Mouse (Mus musculus): Measurements from ENCODE around the gene Hacl1. TPM values are rescaled to one million over a fixed set of nuclear protein-coding genes. Genes with fewer than 3 reads are reported as not detected.

Hacl1 gene
- 5.2 and 13.0 TPM in 2 replicates for total RNA-seq (2014; fragmentation: Nextera tagmentation)
- total RNA-seq (2017) = 15.4 and 29.6 TPM in 2 replicates

DNA sequence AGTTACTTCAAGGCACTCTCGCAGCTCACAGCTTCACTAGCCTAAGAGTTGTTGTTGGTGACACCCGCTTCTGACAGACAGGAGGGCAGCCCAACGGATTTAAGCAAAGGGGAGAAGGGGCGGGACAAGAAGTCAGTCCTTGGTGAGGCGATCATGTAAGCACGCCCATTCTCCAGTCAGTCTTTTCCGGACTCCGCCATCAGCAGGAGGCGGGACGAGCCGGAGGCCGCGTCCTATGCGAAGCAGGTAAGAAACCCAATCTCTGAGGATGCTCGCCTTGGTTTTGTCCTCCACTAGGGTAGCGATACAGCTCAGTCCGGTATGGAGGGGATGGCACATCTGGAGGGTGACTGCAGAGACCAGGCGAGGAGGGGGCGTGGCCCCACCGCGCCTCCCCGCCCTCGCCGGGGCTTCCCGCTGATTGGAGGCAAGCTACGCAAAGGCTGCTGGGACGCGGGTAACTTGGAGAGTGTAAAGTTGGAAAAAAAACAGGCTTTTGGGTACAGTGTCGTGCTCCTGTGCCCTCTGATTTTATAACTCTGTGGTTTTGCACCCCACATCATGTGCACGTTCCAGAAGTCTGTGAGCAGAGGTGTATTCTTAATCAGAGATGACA lies at the start of gene Hacl1, which contains the start of gene Btd:
Gene Hacl1, minus strand, starts transcription at position 397 of the 616 bp plus-strand sequence.
Gene Btd, plus strand, starts transcription at position 139 of the 616 bp plus-strand sequence.
- peak; percentile 98 for ATAC-seq (replicated peaks; ENCODE audit: low FRiP score, low TSS enrichment, poor library complexity, severe bottlenecking)

DNA sequence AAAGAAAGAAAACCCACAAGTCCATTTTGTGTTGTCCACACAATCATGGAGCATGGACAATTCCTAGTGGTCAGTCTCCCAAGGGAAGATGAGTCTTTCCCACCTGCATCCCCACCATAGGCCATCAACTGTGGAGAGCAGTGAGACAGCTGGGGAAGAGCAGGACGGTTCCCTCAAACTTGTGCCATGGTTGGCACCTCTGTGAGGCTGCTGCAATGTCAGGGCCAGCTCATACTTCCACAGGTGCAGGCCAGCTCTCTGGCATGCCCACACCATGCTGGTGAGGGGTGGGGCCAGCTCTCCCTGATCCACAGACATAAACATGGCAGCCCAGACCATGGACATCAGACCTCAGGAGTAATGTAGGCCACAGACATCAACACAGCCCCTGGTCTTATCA lies 45.1 kb upstream of the Hacl1 start:
- no peak for ATAC-seq (replicated peaks; ENCODE audit: low FRiP score, low TSS enrichment, poor library complexity, severe bottlenecking)

DNA sequence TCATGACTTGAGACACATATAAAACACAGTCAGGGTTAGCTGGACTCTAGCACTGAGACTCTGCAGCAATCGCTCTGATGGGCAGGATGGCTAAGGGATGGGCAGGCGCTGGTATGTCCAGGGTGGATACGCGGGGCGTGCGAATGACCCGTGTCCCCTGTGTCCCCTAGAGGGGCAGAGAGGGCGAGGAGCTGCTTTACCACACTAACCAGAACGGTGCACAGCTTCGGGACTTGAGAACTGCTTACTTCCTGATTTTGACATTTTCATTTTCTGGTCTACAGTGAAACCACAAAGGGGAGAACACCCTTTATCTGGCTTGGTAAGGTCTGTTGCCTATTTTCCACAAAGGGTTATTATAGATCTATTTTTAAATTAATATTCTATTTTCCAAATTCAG lies 44.6 kb upstream of the Hacl1 start:
- 0 out of 2 replicates have a peak, but pooled peaks have one; percentile 25 for ATAC-seq (replicated peaks; ENCODE audit: low FRiP score, low TSS enrichment, poor library complexity, severe bottlenecking)

DNA sequence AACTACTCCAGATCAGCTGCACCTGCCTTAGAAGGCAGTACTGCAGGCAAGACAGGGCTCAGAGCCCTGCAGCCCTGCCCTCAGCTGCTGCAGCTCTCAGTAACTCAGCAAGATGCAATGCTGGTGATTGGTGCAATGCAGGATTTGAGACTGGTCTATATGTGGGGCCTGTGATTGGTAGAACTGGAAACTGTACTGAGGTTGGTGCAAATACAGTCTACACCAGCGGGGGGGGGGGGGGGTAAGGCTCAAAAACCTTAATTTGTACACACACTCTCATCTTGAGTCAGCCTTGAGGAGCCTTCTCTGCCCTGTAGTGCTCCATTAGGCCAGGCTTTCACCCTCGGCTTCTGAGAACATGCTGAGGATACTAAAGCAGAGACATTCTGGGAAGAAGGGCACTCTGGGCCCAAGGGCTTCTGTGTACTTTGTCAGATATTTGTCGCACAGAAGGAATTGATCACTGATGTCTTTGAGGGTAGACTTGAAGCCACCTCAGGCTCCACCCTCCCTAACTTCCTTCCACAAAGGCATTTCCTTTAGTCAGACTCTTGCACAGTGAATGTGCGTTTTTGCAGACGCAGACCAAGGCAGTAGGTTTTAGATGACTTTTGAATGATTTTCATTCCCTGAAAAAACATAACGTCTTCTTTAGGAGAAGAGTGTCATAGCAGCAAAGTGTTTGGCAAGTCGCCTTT lies 43.4 kb upstream of the Hacl1 start:
- 0 out of 2 replicates have a peak, but pooled peaks have one; percentile 23 for ATAC-seq (replicated peaks; ENCODE audit: low FRiP score, low TSS enrichment, poor library complexity, severe bottlenecking)

DNA sequence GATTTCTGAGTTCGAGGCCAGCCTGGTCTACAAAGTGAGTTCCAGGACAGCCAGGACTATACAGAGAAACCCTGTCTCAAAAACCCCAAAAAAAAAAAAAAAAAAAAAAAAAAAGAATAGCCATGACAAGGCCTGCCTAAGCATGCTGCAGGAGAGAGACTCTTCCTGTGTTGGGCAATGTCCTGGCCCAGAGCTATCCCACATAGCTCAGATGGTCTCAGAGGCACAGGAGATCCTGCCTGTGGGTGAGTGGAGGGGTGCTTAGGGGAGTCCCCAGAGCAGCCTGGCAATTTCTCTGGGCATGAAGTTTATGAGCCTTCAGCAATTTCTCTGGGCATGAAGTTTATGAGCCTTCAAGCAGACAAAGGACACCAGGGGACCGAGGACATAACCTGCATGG lies 42.5 kb upstream of the Hacl1 start:
- ATAC-seq (replicated peaks; ENCODE audit: low FRiP score, low TSS enrichment, poor library complexity, severe bottlenecking) = no peak

DNA sequence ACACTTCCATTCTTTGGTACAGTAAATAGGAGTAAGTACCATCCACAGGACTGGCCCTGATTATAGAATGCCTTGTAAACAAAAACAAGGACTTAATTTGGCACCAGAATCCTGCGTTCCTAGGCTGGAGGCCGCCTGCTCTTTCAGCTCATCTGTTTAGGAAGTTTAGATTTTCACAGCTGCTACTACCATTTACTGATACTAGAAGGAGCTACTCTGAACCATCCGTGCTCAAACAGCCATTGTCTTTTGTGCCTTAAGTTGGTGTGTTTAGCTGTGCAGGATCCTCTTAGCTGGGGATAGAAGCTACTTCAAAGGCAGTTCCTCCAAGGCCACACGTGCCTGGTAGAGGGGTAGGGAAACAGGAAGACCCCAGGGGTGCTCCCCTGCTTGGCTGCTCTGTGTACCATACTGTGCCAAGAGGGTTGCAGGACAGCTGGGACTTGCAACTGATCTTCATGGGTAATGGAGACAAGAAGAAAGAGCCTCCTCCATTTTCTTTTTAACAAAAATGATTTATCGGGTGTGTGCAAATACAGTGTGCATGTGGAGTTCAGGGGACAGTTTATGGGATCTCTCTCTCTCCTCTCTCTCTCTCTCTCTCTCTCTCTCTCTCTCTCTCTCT lies 41.0 kb upstream of the Hacl1 start:
- no peak for ATAC-seq (replicated peaks; ENCODE audit: low FRiP score, low TSS enrichment, poor library complexity, severe bottlenecking)

DNA sequence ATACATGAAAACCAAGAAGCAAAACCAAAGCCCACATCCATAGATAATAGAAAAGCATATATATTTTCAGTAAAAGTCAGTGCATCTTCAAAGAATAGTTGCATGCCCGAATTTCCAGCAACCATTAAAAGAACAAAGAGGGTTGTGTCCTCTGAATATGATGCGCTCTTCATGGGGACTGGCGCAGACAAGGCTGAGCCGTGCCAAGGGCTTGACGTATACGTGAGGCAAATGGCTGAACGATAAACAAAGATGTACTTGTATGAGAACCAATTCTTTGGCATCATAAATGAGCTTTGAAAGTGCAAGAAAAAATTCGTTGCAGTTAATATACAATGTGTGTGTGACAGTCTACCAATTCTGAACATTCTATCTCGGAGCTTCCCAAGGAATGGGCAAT lies 40.2 kb upstream of the Hacl1 start:
- ATAC-seq (replicated peaks; ENCODE audit: low FRiP score, low TSS enrichment, poor library complexity, severe bottlenecking) = no peak

DNA sequence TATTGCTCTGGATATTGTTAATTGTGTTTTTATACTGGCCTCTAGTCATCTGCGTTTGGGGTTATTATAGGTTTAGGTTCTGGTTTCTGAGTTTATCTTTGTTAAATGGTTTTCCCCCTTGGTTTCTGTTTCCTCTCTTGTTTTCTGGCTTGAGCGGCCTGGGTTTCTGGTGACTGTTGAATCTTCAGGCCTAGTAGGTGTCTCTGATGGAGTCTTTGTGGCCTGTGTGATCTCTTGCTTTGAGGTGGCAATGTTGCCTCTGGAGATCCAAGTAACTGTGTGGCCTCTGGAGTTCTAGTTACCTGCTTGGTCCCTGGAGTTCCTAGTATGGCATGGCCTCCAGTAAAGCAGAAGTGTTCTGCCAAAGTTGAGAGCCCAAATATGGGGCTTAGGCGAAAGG lies 39.6 kb upstream of the Hacl1 start:
- ATAC-seq (replicated peaks; ENCODE audit: low FRiP score, low TSS enrichment, poor library complexity, severe bottlenecking) = no peak

DNA sequence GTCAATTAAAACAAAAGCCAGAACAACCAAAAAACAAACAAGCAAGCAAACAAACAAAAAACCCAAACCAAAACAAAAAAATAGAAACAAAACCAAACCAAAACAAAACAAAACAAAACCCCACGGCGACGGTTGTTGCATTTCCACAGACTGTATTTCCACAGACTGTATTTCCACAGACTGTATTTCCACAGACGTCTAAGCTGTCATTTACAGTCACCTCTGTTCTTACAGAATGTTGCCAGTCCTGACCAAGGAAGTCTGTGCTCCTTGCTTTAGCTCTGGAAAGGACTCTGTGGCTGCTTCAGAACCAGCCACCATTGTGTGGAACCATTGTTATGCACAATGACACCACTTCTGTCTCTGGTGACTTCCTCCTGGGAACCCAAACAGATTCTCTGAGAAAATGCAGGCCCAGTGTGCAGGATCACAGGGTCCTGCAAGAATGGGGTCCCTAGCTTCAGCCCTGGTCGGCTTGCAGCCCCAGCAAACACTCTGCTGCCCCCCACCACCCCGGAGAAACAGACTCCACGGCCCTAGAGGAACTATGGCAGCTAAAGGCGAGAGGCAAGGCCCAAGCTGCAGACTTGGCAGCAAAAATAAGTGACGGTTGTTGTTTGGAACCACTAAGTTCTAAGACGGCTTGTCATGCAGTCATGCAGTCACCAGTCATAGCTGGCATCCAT lies 30.7 kb upstream of the Hacl1 start:
- ATAC-seq (replicated peaks; ENCODE audit: low FRiP score, low TSS enrichment, poor library complexity, severe bottlenecking) = no peak

DNA sequence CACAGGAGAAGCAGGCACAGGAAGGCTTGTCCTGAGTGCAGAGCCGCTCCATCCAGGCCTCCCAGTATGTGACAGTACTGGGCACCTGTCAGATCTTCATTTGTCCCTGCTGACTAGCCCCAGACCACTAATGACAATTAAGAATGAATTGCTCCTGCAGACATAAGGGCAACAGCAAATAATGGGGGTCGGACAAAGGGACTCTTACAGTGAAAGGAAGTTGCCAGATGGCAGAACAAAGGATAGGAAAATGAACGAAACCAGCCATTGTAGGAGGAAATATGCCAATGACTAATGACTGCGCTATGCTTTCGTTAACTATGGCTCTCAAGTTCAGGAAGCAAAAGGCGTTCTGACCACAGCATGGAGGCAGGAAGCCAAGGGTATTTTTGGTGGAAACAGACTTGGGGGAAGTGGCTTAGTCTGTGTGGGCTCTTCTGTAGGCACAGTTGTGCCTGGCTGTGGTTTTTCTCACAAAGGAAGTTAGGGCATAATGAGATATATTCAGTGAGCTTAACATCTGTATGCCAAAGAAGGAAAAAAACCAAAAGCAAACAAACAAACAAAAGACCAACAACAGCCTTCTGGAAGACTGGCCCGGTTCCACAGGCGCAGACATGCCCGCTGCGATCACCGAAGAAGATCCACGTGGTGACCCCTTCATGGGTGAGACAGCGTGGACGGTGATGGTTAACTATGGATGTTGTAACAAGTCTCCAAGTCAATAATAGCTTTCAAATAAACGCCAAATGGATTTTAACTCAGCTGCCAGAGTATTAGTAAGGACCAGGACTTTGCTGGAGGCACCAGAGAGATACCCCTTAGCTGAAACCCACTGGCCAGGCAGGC lies 28.8 kb upstream of the Hacl1 start:
- ATAC-seq (replicated peaks; ENCODE audit: low FRiP score, low TSS enrichment, poor library complexity, severe bottlenecking) = peak; percentile 50; the same call in 1 of the 2 replicates

DNA sequence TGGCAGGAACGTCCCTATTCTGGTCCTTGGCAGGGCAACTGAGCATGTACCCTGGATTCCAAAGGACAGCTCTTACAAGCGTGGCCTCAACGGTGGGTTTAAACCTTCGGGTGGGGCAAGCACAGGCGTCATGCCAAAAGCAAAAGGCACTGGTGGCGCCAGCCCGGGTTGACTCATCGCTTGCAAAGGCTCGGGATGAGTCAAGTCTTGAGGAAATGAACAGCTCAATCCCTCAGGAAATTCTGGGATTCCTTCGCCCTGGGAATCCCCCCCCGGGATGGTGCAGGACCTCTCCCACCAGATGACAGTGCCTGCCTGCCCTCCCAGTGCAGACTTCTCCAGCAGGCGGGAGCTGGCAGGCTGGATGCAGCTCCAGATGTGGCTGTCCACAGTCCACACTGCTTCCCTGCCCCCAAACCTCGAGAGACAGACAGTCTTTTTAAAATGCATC lies 28.1 kb upstream of the Hacl1 start:
- no peak for ATAC-seq (replicated peaks; ENCODE audit: low FRiP score, low TSS enrichment, poor library complexity, severe bottlenecking)

DNA sequence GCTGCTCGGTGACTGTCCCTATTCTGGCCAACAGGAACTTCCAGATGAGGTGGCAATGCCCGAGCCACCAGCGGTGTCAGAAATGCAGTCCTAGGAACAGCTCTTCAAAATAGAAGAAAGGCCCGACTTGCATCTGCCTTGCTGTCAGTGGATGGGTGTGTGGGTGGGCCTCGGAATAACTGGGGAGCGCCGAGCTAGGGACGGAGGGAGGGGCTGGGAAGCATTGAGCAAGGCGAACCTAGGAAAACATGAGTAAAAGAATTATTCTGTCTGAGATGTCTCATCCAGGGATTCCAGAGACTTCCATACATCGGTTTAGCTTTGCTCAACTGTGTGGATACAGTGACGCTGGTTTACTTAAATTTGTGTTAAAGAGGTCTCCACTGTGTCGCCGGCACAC lies 27.2 kb upstream of the Hacl1 start:
- ATAC-seq (replicated peaks; ENCODE audit: low FRiP score, low TSS enrichment, poor library complexity, severe bottlenecking) = no peak

DNA sequence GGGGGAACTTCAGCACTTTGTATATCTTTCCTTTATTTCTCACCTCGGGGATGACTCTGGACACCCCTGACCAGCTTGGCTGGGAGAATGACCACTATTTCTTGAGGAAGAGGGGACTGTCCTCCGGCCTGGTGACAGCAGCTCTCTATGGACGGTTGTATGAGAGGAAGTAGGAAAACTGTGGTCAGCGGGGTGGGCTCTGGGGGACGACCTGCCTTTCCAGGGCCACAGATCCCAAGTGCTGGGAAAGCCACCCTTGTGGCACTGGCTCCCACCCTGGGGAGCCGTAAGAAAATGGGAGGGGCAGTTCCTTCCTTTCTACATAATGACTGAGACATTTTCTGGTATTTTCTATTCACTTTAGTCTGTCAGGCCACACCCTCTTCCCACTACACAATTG lies 26.7 kb upstream of the Hacl1 start:
- ATAC-seq (replicated peaks; ENCODE audit: low FRiP score, low TSS enrichment, poor library complexity, severe bottlenecking) = no peak

DNA sequence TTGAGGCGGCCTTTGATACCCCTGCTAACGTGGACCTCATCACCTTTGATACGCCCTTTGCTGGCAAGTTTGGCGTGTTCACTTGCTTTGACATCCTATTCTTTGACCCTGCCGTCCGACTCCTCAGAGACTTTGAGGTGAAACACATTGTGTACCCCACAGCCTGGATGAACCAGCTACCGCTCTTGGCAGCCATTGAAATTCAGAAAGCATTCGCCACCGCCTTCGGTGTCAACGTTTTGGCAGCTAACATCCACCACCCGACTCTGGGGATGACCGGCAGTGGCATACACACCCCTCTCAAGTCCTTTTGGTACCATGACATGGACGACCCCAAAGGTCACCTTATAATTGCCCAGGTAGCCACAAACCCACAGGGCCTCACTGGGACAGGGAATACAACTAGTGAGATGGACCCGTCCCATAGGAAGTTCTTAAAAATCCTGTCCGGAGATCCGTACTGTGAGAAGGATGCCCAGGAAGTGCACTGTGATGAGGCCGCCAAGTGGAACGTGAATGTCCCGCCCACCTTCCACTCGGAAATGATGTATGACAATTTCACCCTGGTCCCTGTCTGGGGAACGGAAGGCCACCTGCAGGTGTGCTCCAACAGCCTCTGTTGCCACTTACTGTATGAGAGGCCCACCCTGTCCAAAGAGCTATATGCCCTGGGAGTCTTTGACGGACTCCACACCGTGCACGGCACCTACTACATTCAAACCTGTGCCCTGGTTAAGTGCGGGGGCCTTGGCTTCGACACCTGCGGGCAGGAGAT lies 26.0 kb upstream of the Hacl1 start:
- no peak for ATAC-seq (replicated peaks; ENCODE audit: low FRiP score, low TSS enrichment, poor library complexity, severe bottlenecking)

DNA sequence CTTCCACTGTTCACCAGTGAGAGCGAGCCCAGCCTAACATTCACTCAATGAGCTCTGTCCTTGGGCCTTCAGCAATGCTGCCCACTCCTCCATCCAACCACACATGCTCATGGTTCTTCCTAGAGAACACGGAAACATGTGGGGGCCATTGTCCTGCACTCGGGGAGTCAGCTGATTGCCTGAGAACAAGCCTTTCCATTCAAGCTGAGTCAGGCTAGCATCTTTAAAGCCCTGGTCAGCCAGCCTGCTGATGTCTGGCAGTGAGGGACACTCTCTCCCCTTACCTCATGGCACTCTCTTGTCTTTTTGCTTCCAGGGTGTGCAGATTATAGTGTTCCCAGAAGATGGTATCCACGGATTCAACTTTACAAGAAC lies 24.5 kb upstream of the Hacl1 start:
- no peak for ATAC-seq (replicated peaks; ENCODE audit: low FRiP score, low TSS enrichment, poor library complexity, severe bottlenecking)

DNA sequence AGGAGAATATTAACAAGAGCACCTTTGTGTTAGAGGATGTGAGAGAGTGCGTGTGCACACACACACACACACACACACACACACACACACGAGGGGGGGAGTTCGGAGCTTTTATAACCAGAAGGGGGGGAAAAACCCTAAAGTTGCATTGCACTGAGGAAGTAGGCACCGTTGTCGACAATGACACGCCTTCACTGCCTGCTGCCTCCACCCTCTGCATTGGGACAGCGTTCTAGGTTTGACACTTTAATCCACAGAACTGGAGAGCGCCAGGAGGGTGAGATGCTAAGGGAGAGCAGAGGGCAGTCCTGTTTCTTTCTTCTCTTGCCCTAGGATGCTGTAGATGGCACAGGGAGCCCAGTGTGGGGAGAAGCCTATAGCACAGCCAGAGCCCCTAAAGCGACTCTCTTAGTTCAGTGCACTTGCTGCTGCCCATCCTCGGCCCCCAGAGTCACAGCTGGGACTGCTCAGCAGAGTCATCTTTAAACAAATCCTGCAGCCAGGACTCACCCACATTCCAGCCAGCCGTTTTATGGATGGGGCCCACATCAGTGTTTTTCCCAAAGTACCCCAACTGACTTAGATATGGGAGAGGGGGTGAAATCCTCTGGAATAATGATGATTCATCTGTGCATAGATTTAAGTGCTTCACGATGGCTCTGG lies 23.9 kb upstream of the Hacl1 start:
- ATAC-seq (replicated peaks; ENCODE audit: low FRiP score, low TSS enrichment, poor library complexity, severe bottlenecking) = 0 out of 2 replicates have a peak, but pooled peaks have one; percentile 27

DNA sequence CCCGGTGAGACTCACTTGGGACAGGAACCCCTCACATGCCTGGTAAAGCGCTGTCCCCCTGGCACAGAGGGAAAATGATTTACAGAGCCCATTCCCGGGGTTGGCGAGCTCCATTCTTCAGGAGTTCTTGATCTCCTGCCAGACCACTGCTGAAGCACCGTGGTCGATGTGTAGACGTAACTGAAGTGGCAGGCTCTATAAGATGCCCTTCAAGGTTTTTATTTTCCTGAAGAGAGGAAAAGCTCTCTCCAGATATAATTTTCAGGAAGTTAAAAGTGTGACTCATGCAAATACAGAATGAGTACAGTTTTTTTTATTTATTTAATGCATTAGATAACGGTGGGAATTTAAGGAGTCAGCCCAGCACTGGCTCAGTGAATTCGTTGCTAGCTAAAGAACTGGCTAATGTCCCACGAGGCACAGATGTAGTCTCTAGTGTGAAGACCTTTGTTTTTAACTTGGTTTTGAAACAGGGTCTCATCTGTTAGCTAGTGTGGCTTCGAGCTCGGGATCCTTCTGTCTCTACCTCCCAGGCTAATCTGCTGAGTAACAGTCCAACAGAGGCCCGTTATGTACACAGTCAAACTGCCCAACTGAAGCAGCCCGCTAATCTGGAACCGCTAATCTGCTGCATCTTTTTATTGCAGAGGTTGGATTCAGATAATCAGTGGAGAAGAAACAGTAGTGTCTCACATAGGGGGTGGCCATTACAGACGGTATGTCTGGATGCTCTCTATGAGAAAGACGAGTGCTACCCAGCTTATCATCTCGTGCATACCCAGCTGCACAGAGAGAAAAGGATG lies 23.2 kb upstream of the Hacl1 start:
- ATAC-seq (replicated peaks; ENCODE audit: low FRiP score, low TSS enrichment, poor library complexity, severe bottlenecking) = peak; percentile 50; the same call in 1 of the 2 replicates
